Mouse (Mus musculus) thymus, adult 2 months (tissue): ENCODE results near the gene Ctxn1.

ENCODE experiments used
- CTCF ChIP-seq: fragments of 200-500 bp; IDR thresholded peaks from 2 replicates; pipeline ENCODE4 v1.5.1; 2012; ENCODE audit warnings: mild to moderate bottlenecking, control low read depth, low read length, moderate library complexity, borderline replicate concordance; ENCODE audit not compliant: control insufficient read depth, poor library complexity, insufficient read depth; ENCODE audit errors: extremely low read depth
- POLR2A ChIP-seq: fragments of 200-500 bp; IDR thresholded peaks from 2 replicates; pipeline ENCODE4 v1.6.1; 2012; ENCODE audit warnings: mild to moderate bottlenecking, low read length, control low read depth, moderate library complexity; ENCODE audit not compliant: control insufficient read depth, poor library complexity, insufficient read depth; ENCODE audit errors: extremely low read depth

GRCm38 (mm10) chr8:4247241-4247640 lies 11.8 kb downstream of the Ctxn1 start:
- TF ChIP-seq CTCF (no peak), POLR2A (no peak)
